Mouse (Mus musculus): ENCODE measurements around the gene Gm3248. TPM values are rescaled to one million over a fixed set of nuclear protein-coding genes. Genes with fewer than 3 reads are reported as not detected.
"Not testable (repeated sequence)": the region's sequence is repeated elsewhere in the genome, so short reads cannot be mapped to it uniquely, and the experiment has no call there.

Gm3248 gene
- polyA plus RNA-seq (2014; fragmentation: Nextera tagmentation; extraction: Ambion mirVana), result 0.52 and 0.99 TPM in 2 replicates

- 4% methylated on average over 21 of the region's 23 CpGs for WGBS
- ATAC-seq (replicated peaks; ENCODE audit: insufficient number of reproducible peaks, low FRiP score, low TSS enrichment, low read depth); H3K27ac ChIP-seq (replicated peaks; ENCODE audit: low read depth, low read length); H3K9me3 ChIP-seq (replicated peaks; ENCODE audit: control insufficient read depth, low read length); H3K27me3 ChIP-seq (ENCODE audit: control insufficient read depth, insufficient read depth, low read length); H3K36me3 ChIP-seq (replicated peaks; ENCODE audit: control insufficient read depth, insufficient read depth, low read depth, low read length); H3K4me1 ChIP-seq (ENCODE audit: control insufficient read depth, insufficient read depth, low read length): not testable (repeated sequence)
- Histone ChIP-seq H3K4me2 (ENCODE audit: low read depth, low read length) (peak within 1 kb of the TSS; percentile 71), H3K4me3 (ENCODE audit: low read depth, low read length) (peak within 1 kb of the TSS; percentile 39), H3K9ac (replicated peaks; ENCODE audit: low read length) (peak within 1 kb of the TSS; percentile 39)
- peak; percentile 9 for DNase-seq (ENCODE audit: low spot score)
Observed at GRCm38 (mm10) chr14:5961635-5962034, at the start of gene Gm3248. Gm3248 (minus strand) TSS chr14:5961745.

- WGBS, result 76% methylated on average over 5 of the region's 7 CpGs
- not testable (repeated sequence) for H3K27ac ChIP-seq (replicated peaks; ENCODE audit: low read depth, low read length); H3K27me3 ChIP-seq (ENCODE audit: control insufficient read depth, insufficient read depth, low read length); H3K36me3 ChIP-seq (replicated peaks; ENCODE audit: control insufficient read depth, insufficient read depth, low read depth, low read length); H3K9me3 ChIP-seq (replicated peaks; ENCODE audit: control insufficient read depth, low read length); DNase-seq (ENCODE audit: low spot score); H3K4me1 ChIP-seq (ENCODE audit: control insufficient read depth, insufficient read depth, low read length); H3K9ac ChIP-seq (replicated peaks; ENCODE audit: low read length); H3K4me2 ChIP-seq (ENCODE audit: low read depth, low read length); ATAC-seq (replicated peaks; ENCODE audit: insufficient number of reproducible peaks, low FRiP score, low TSS enrichment, low read depth); H3K4me3 ChIP-seq (ENCODE audit: low read depth, low read length)
Observed at GRCm38 (mm10) chr14:5987136-5987535, 25.6 kb upstream of the Gm3248 start.

DNA sequence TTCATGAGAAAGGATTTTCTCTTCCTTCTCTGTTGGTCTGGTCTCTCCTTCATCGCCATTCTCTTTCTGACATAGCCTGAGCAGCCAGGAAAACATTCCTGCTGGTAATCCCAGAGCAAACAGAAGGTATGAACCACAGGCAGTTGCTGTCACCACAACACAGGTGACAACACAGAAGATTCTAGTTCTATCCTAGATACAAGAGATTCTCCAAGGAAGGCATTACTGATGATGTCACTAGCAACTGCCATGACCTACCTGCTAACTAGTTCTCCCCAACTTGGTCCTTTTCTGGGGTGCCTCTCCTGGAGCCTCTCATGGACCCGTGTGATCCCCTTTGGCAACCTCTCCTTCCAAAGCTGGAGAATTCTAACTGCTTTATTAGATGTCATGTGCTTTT lies 17.5 kb upstream of the Gm3248 start, which contains the start of gene Gm3453:
Gene Gm3453, minus strand, starts transcription at position 101 of the 400 bp plus-strand sequence.
- ATAC-seq (replicated peaks; ENCODE audit: insufficient number of reproducible peaks, low FRiP score, low TSS enrichment, low read depth); H3K36me3 ChIP-seq (replicated peaks; ENCODE audit: control insufficient read depth, insufficient read depth, low read depth, low read length); H3K4me3 ChIP-seq (ENCODE audit: low read depth, low read length); H3K4me1 ChIP-seq (ENCODE audit: control insufficient read depth, insufficient read depth, low read length); DNase-seq (ENCODE audit: low spot score); H3K4me2 ChIP-seq (ENCODE audit: low read depth, low read length); H3K9ac ChIP-seq (replicated peaks; ENCODE audit: low read length); H3K27me3 ChIP-seq (ENCODE audit: control insufficient read depth, insufficient read depth, low read length); H3K9me3 ChIP-seq (replicated peaks; ENCODE audit: control insufficient read depth, low read length); H3K27ac ChIP-seq (replicated peaks; ENCODE audit: low read depth, low read length): not testable (repeated sequence)
- 72% methylated on average over 2 of the region's 2 CpGs for WGBS

DNA sequence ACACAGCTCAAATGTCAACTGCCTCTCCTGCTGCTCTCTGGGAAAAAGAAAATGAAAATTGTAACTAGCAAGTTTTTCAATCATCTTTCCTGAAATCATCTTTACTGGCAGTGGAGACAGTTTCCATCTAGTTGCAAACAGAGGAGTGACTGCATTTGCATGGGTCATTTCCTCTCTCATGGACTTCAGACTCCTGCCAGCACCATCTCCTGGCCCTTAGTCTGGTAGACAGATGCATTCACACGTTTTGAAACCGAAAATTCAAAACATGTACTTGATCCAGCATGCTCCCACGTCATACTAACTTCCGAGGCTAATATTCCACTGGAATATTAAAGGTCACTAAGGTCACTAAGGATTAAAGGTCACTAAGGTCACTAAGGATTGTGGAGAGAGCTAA lies 896 bp upstream of the Gm3248 start:
- not testable (repeated sequence) for ATAC-seq (replicated peaks; ENCODE audit: insufficient number of reproducible peaks, low FRiP score, low TSS enrichment, low read depth); H3K4me2 ChIP-seq (ENCODE audit: low read depth, low read length); H3K27me3 ChIP-seq (ENCODE audit: control insufficient read depth, insufficient read depth, low read length); H3K4me3 ChIP-seq (ENCODE audit: low read depth, low read length); H3K27ac ChIP-seq (replicated peaks; ENCODE audit: low read depth, low read length); H3K9ac ChIP-seq (replicated peaks; ENCODE audit: low read length); H3K4me1 ChIP-seq (ENCODE audit: control insufficient read depth, insufficient read depth, low read length); DNase-seq (ENCODE audit: low spot score); H3K9me3 ChIP-seq (replicated peaks; ENCODE audit: control insufficient read depth, low read length); H3K36me3 ChIP-seq (replicated peaks; ENCODE audit: control insufficient read depth, insufficient read depth, low read depth, low read length)
- 13% methylated on average over 4 of the region's 4 CpGs for WGBS

DNA sequence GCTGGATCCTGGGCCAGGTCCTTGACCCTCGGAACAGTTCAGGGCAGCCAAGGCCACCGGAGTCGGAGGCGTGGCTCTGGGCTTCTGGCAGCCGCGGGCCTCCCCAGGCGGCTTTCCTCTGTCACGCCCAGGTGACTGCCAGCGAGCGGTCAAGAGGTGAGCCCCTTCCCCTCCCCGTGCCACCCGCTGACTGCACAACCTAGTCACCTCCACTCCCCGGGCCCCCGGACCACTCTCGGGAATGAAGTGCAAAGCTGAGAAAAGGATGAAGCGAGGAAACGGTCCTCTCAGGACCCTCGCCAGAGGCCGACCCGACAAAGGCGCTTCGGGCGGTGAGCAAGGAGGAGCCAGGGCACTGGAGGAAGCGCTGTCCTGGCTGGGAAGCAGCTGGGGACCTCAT lies 443 bp downstream of the Gm3248 start:
- 2% methylated on average over 20 of the region's 24 CpGs for WGBS
- peak; percentile 3 for DNase-seq (ENCODE audit: low spot score)
- H3K36me3 ChIP-seq (replicated peaks; ENCODE audit: control insufficient read depth, insufficient read depth, low read depth, low read length); H3K4me1 ChIP-seq (ENCODE audit: control insufficient read depth, insufficient read depth, low read length); H3K9me3 ChIP-seq (replicated peaks; ENCODE audit: control insufficient read depth, low read length); ATAC-seq (replicated peaks; ENCODE audit: insufficient number of reproducible peaks, low FRiP score, low TSS enrichment, low read depth); H3K27ac ChIP-seq (replicated peaks; ENCODE audit: low read depth, low read length); H3K27me3 ChIP-seq (ENCODE audit: control insufficient read depth, insufficient read depth, low read length): not testable (repeated sequence)
- Histone ChIP-seq H3K4me2 (ENCODE audit: low read depth, low read length) (peak overlapping the region; percentile 71), H3K9ac (replicated peaks; ENCODE audit: low read length) (peak overlapping the region; percentile 39), H3K4me3 (ENCODE audit: low read depth, low read length) (peak overlapping the region; percentile 39)

GRCm38 (mm10) chr14:5960479-5960878 lies 1.1 kb downstream of the Gm3248 start:
- H3K27ac ChIP-seq (replicated peaks; ENCODE audit: low read depth, low read length); H3K4me3 ChIP-seq (ENCODE audit: low read depth, low read length); H3K4me1 ChIP-seq (ENCODE audit: control insufficient read depth, insufficient read depth, low read length); ATAC-seq (replicated peaks; ENCODE audit: insufficient number of reproducible peaks, low FRiP score, low TSS enrichment, low read depth); H3K9ac ChIP-seq (replicated peaks; ENCODE audit: low read length); DNase-seq (ENCODE audit: low spot score); H3K36me3 ChIP-seq (replicated peaks; ENCODE audit: control insufficient read depth, insufficient read depth, low read depth, low read length); H3K27me3 ChIP-seq (ENCODE audit: control insufficient read depth, insufficient read depth, low read length); H3K4me2 ChIP-seq (ENCODE audit: low read depth, low read length); H3K9me3 ChIP-seq (replicated peaks; ENCODE audit: control insufficient read depth, low read length): not testable (repeated sequence)
- 0% methylated on average over 3 of the region's 10 CpGs for WGBS

DNA sequence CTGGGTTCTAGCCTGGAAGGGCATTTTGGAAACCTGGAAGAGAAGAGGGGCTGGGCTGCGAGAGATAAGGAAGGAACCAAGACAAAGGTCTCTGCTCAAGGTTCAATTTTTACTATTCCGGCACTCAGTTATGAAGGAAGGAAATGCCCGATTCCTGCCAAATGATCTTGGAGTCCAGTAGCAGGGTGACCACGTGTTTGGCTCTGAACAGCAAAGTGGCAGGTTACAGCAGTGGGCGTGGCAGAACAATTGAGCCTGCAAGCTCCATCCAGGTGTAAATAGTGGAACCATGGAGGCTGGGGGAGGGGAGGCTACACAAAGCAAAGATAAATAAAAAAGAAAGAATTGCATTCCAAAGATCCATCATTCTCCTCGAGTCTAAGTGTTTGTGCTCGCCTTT lies 38.3 kb downstream of the Gm3248 start:
- not testable (repeated sequence) for H3K4me3 ChIP-seq (ENCODE audit: low read depth, low read length); H3K9me3 ChIP-seq (replicated peaks; ENCODE audit: control insufficient read depth, low read length); H3K27ac ChIP-seq (replicated peaks; ENCODE audit: low read depth, low read length); H3K36me3 ChIP-seq (replicated peaks; ENCODE audit: control insufficient read depth, insufficient read depth, low read depth, low read length); H3K4me1 ChIP-seq (ENCODE audit: control insufficient read depth, insufficient read depth, low read length); H3K27me3 ChIP-seq (ENCODE audit: control insufficient read depth, insufficient read depth, low read length); H3K9ac ChIP-seq (replicated peaks; ENCODE audit: low read length); ATAC-seq (replicated peaks; ENCODE audit: insufficient number of reproducible peaks, low FRiP score, low TSS enrichment, low read depth); DNase-seq (ENCODE audit: low spot score); H3K4me2 ChIP-seq (ENCODE audit: low read depth, low read length)
- 72% methylated on average over 7 of the region's 7 CpGs for WGBS

GRCm38 (mm10) chr14:5918330-5918942 lies 43.1 kb downstream of the Gm3248 start:
- not testable (repeated sequence) for H3K27ac ChIP-seq (replicated peaks; ENCODE audit: low read depth, low read length); ATAC-seq (replicated peaks; ENCODE audit: insufficient number of reproducible peaks, low FRiP score, low TSS enrichment, low read depth); DNase-seq (ENCODE audit: low spot score); H3K4me1 ChIP-seq (ENCODE audit: control insufficient read depth, insufficient read depth, low read length); H3K36me3 ChIP-seq (replicated peaks; ENCODE audit: control insufficient read depth, insufficient read depth, low read depth, low read length); H3K4me3 ChIP-seq (ENCODE audit: low read depth, low read length); H3K9ac ChIP-seq (replicated peaks; ENCODE audit: low read length); H3K4me2 ChIP-seq (ENCODE audit: low read depth, low read length); H3K27me3 ChIP-seq (ENCODE audit: control insufficient read depth, insufficient read depth, low read length); H3K9me3 ChIP-seq (replicated peaks; ENCODE audit: control insufficient read depth, low read length)
- 80% methylated on average over 4 of the region's 4 CpGs for WGBS

Measured in embryonic facial prominence, embryonic 11.5 days (tissue).